Mouse (Mus musculus): ENCODE results near the gene Zfp969.
"Not testable (repeated sequence)": the region's sequence is repeated elsewhere in the genome, so short reads cannot be mapped to it uniquely, and the experiment has no call there.

The Zfp969 gene

GRCm38 (mm10) chr2:175703546-175703945, at the start of gene Zfp969:
Gene Zfp969 (minus strand): TSS chr2:175703646.
- DNase-seq = not testable (repeated sequence)

- DNase-seq = not testable (repeated sequence)
Measured at GRCm38 (mm10) chr2:175741237-175741636, 37.8 kb upstream of the Zfp969 start, which contains the start of gene Gm2007. Gene Gm2007 (plus strand): TSS chr2:175741537.

GRCm38 (mm10) chr2:175643678-175644077, 59.8 kb downstream of the Zfp969 start, which contains the start of gene Gm11007:
Gene Gm11007 (plus strand): TSS chr2:175643978.
- not testable (repeated sequence) for DNase-seq

Measured in cerebellum, adult 18-20 months (tissue).